In genomic region chr19:45228097-45228496, GRCm38 (mm10) we compare ENCODE assay signal across 22 mouse cellular contexts. TPM values are rescaled to one million over a fixed set of nuclear protein-coding genes. Genes with fewer than 3 reads are reported as not detected.
"Had no signal": no experiment of that assay in that cellular context is flagged by ENCODE, and none has a peak within 500 bp of the region (broad histone marks: within the 10 kb centered on the region; RNA-seq: fewer than 3 reads in every experiment).

No protein-coding gene starts in this region.

- H3K4me3 ChIP-seq: layer of hippocampus, adult 2 months; limb, embryonic 13.5 days; midbrain, embryonic 13.5 days; myocyte had no signal

- H3K36me3 ChIP-seq: limb, embryonic 13.5 days; midbrain, embryonic 13.5 days had no signal

- ATAC-seq: midbrain, embryonic 13.5 days had no signal

- H3K9ac ChIP-seq: limb, embryonic 13.5 days; liver, embryonic 14.5 days; midbrain, embryonic 13.5 days had no signal

- H3K4me2 ChIP-seq: limb, embryonic 13.5 days; midbrain, embryonic 13.5 days had no signal

- H3K27ac ChIP-seq: layer of hippocampus, adult 2 months; limb, embryonic 13.5 days; liver, embryonic 14.5 days; midbrain, embryonic 13.5 days had no signal

- H3K9me3 ChIP-seq: limb, embryonic 13.5 days; midbrain, embryonic 13.5 days had no signal

- DNase-seq: kidney, adult 18-20 months; kidney, postnatal 10 days; kidney, postnatal 4 days; lung, adult 18-20 months; retina, postnatal 1 day; right cerebral cortex, postnatal 4 days; spleen, adult 18-20 months; thymus, adult 18-20 months; thymus, postnatal 25 days had no signal

RNA-seq across cellular contexts. Expression of gene Lbx1, which starts 7.5 kb away (rescaled TPM):
- total RNA-seq: layer of hippocampus, adult 2 months; layer of hippocampus, postnatal 14 days; left cerebral cortex, adult 18-20 months; left cerebral cortex, postnatal 36 days; megakaryocyte-erythroid progenitor cell, adult 5-6 weeks; neutrophil, adult 5-6 weeks had no signal
- polyA plus RNA-seq: liver, adult 2 months; liver, embryonic 14.5 days; lung, embryonic 16.5 days; stomach, embryonic 14.5 days had no signal
